Mouse (Mus musculus) frontal cortex, postnatal 10 days (tissue): ENCODE results near the gene Ctso.

Source experiments
- DNase-seq, 2 experiments: peaks; one replicate each; pipeline ENCODE4 v3.0.0; 2022; ENCODE audit warnings: low spot score in 2 of 2, mixed read lengths in 1 of 2

The Ctso gene

GRCm38 (mm10) chr3:81951785-81952184, 19.4 kb downstream of the Ctso start:
- DNase-seq: no peak

GRCm38 (mm10) chr3:81957484-81957883, 25.1 kb downstream of the Ctso start:
- DNase-seq: no peak

- no peak for DNase-seq
Observed at GRCm38 (mm10) chr3:81961336-81961735, 28.9 kb downstream of the Ctso start.

- no peak for DNase-seq
Observed at GRCm38 (mm10) chr3:81963768-81964167, 31.4 kb downstream of the Ctso start.

GRCm38 (mm10) chr3:81964596-81964995, 32.2 kb downstream of the Ctso start:
- no peak for DNase-seq

GRCm38 (mm10) chr3:81975607-81976006, 43.2 kb downstream of the Ctso start:
- no peak for DNase-seq

- DNase-seq: no peak
Observed at GRCm38 (mm10) chr3:81976102-81976501, 43.7 kb downstream of the Ctso start, which contains the start of gene Tdo2. Gene Tdo2, minus strand, starts transcription at chr3:81976202.

- DNase-seq: no peak
Observed at GRCm38 (mm10) chr3:81981576-81981975, 49.2 kb downstream of the Ctso start.

- no peak for DNase-seq
Observed at GRCm38 (mm10) chr3:81981990-81982389, 49.6 kb downstream of the Ctso start, which contains the start of gene Asic5. Gene Asic5, plus strand, starts transcription at chr3:81982290.

- no peak for DNase-seq
Observed at GRCm38 (mm10) chr3:81983120-81983895, 50.9 kb downstream of the Ctso start.

- no peak for DNase-seq
Observed at GRCm38 (mm10) chr3:81985100-81985499, 52.7 kb downstream of the Ctso start.

- no peak for DNase-seq
Observed at GRCm38 (mm10) chr3:81986103-81986502, 53.7 kb downstream of the Ctso start.

GRCm38 (mm10) chr3:81987628-81988027, 55.2 kb downstream of the Ctso start:
- DNase-seq: no peak

GRCm38 (mm10) chr3:81989692-81990141, 57.3 kb downstream of the Ctso start:
- DNase-seq: no peak

- no peak for DNase-seq
Observed at GRCm38 (mm10) chr3:81990531-81990930, 58.1 kb downstream of the Ctso start.

GRCm38 (mm10) chr3:81995371-81995770, 63.0 kb downstream of the Ctso start:
- DNase-seq: no peak

GRCm38 (mm10) chr3:81995988-81996387, 63.6 kb downstream of the Ctso start:
- no peak for DNase-seq
